Mouse (Mus musculus) liver, adult 2 months (tissue): ENCODE data around the gene Tbc1d16. TPM values are rescaled to one million over a fixed set of nuclear protein-coding genes. Genes with fewer than 3 reads are reported as not detected.

Source experiments
- DNase-seq: peaks from one replicate; pipeline ENCODE4 v3.0.0-alpha.2; 2011; ENCODE audit warnings: low read depth, low spot score; ENCODE audit errors: extremely low read depth
- H3K27ac ChIP-seq: fragments of 200-500 bp; replicated peaks from 2 replicates; pipeline ENCODE4 v1.5.1; 2012; ENCODE audit warnings: low read depth, mild to moderate bottlenecking, control low read depth, inconsistent platforms, low read length; ENCODE audit not compliant: insufficient read depth
- H3K27me3 ChIP-seq: fragments of 200-500 bp; 2 replicates; pipeline ENCODE4 v1.6.1; 2012; ENCODE audit warnings: mild to moderate bottlenecking, moderate library complexity, low read length, inconsistent platforms; ENCODE audit not compliant: control insufficient read depth, insufficient read depth
- H3K36me3 ChIP-seq: fragments of 200-500 bp; 2 replicates; pipeline ENCODE4 v1.6.1; 2012; ENCODE audit warnings: low read length, inconsistent platforms; ENCODE audit not compliant: control insufficient read depth, insufficient read depth
- H3K4me1 ChIP-seq: fragments of 200-500 bp; 2 replicates; pipeline ENCODE4 v1.6.1; 2011; ENCODE audit warnings: low read length; ENCODE audit not compliant: control insufficient read depth, insufficient read depth
- H3K4me3 ChIP-seq: fragments of 200-500 bp; 2 replicates; pipeline ENCODE4 v1.5.1; 2011; ENCODE audit warnings: low read depth, mild to moderate bottlenecking, control low read depth, low read length, moderate library complexity; ENCODE audit not compliant: insufficient read depth
- H3K79me2 ChIP-seq: fragments of 200-500 bp; 2 replicates; pipeline ENCODE4 v1.6.1; 2012; ENCODE audit warnings: inconsistent platforms, mild to moderate bottlenecking, low read length, moderate library complexity; ENCODE audit not compliant: control insufficient read depth, insufficient read depth
- H3K9ac ChIP-seq: fragments of 200-500 bp; 2 replicates; pipeline ENCODE4 v1.6.1; 2012; ENCODE audit warnings: low read depth, mild to moderate bottlenecking, control low read depth, inconsistent platforms, low read length
- CTCF ChIP-seq: fragments of 200-500 bp; IDR thresholded peaks from 2 replicates; pipeline ENCODE4 v1.5.1; 2011; ENCODE audit warnings: low read depth, low read length, control low read depth
- POLR2A ChIP-seq: fragments of 200-500 bp; IDR thresholded peaks from 2 replicates; pipeline ENCODE4 v1.6.1; 2011; ENCODE audit warnings: low read length, control low read depth; ENCODE audit not compliant: insufficient read depth; ENCODE audit errors: extremely low read depth
- WGBS: fragments of 180-500 bp; shearing (Covaris S2); methylation state at CpG from one replicate; pipeline ENCODE4 v1.1.7; 2018; 5-methylcytosine and 5-hydroxymethylcytosine counted together
- polyA plus RNA-seq: library from polyadenylated mRNA; depleted of rRNA; stranded (reverse); fragments of >200 nt; gene quantifications from 2 replicates; pipeline ENCODE4 v1.2.3, GENCODE M21; 2012
- total RNA-seq: library from RNA; depleted of rRNA; stranded (reverse); fragments of >200 nt; gene quantifications from 2 replicates; pipeline ENCODE4 v1.2.3, GENCODE M21; 2014

Tbc1d16 gene
- total and polyA plus RNA-seq, 2 experiments = 4.6 to 9.5 TPM

- TF ChIP-seq CTCF (no peak), POLR2A (no peak)
- peak overlapping the region; percentile 6; the same call in 1 of the 2 replicates for H3K4me3 ChIP-seq
- DNase-seq = no peak
- no peaks in the 10 kb centered on the region for H3K79me2 ChIP-seq
- no peak overlapping the region for H3K27ac ChIP-seq
- peaks cover 5% of the 10 kb centered on the region; the same call in 1 of the 2 replicates for H3K4me1 ChIP-seq
- no peaks in the 10 kb centered on the region for H3K27me3 ChIP-seq
- H3K9ac ChIP-seq = no peak overlapping the region
- H3K36me3 ChIP-seq = no peaks in the 10 kb centered on the region
- WGBS = 77% methylated on average over 9 of the region's 9 CpGs
Measured at GRCm38 (mm10) chr11:119192605-119193004, 35.7 kb downstream of the Tbc1d16 start.

GRCm38 (mm10) chr11:119192176-119192575, 36.1 kb downstream of the Tbc1d16 start:
- no peak for TF ChIP-seq POLR2A
- TF ChIP-seq CTCF = no peak
- H3K9ac ChIP-seq = no peak overlapping the region
- no peaks in the 10 kb centered on the region for H3K79me2 ChIP-seq
- no peaks in the 10 kb centered on the region for H3K36me3 ChIP-seq
- WGBS = 57% methylated on average over 5 of the region's 5 CpGs
- no peaks in the 10 kb centered on the region for H3K27me3 ChIP-seq
- H3K27ac ChIP-seq = 0 out of 2 replicates have a peak overlapping the region, but pooled peaks have one; percentile 13
- DNase-seq = peak; percentile 70
- H3K4me3 ChIP-seq = peak overlapping the region; percentile 6; the same call in 1 of the 2 replicates
- H3K4me1 ChIP-seq = peaks cover 5% of the 10 kb centered on the region

- H3K36me3 ChIP-seq = no peaks in the 10 kb centered on the region
- no peak overlapping the region for H3K4me3 ChIP-seq
- H3K9ac ChIP-seq = no peak overlapping the region
- H3K79me2 ChIP-seq = no peaks in the 10 kb centered on the region
- no peak for DNase-seq
- H3K27me3 ChIP-seq = no peaks in the 10 kb centered on the region
- H3K4me1 ChIP-seq = peaks cover 6% of the 10 kb centered on the region
- H3K27ac ChIP-seq = no peak overlapping the region
- 80% methylated on average over 9 of the region's 9 CpGs for WGBS
- TF ChIP-seq POLR2A (no peak), CTCF (no peak)
Measured at GRCm38 (mm10) chr11:119191606-119192081, 36.7 kb downstream of the Tbc1d16 start.

GRCm38 (mm10) chr11:119190498-119190897, 37.8 kb downstream of the Tbc1d16 start:
- H3K27me3 ChIP-seq = no peaks in the 10 kb centered on the region
- DNase-seq = peak; percentile 56
- 27% methylated on average over 11 of the region's 11 CpGs for WGBS

GRCm38 (mm10) chr11:119189319-119189718, 39.0 kb downstream of the Tbc1d16 start:
- Histone ChIP-seq H3K4me3 (no peak overlapping the region), H3K9ac (no peak overlapping the region), H3K79me2 (no peaks in the 10 kb centered on the region), H3K27me3 (no peaks in the 10 kb centered on the region), H3K4me1 (peaks cover 19% of the 10 kb centered on the region), H3K27ac (no peak overlapping the region), H3K36me3 (no peaks in the 10 kb centered on the region)
- no peak for TF ChIP-seq CTCF
- no peak for TF ChIP-seq POLR2A
- WGBS = 97% methylated on average over 3 of the region's 3 CpGs
- no peak for DNase-seq

More at GRCm38 (mm10) chr11:119190498-119190897, 37.8 kb downstream of the Tbc1d16 start:
- Histone ChIP-seq H3K36me3 (no peaks in the 10 kb centered on the region), H3K4me3 (no peak overlapping the region), H3K9ac (peak overlapping the region; percentile 25; the same call in 1 of the 2 replicates), H3K27ac (no peak overlapping the region), H3K4me1 (peaks cover 9% of the 10 kb centered on the region), H3K79me2 (no peaks in the 10 kb centered on the region)
- TF ChIP-seq CTCF (peak; percentile 95), POLR2A (no peak)

- Histone ChIP-seq H3K4me3 (no peak overlapping the region), H3K27me3 (no peaks in the 10 kb centered on the region), H3K36me3 (no peaks in the 10 kb centered on the region), H3K4me1 (peaks cover 26% of the 10 kb centered on the region), H3K9ac (no peak overlapping the region), H3K27ac (no peak overlapping the region), H3K79me2 (no peaks in the 10 kb centered on the region)
- peak; percentile 79 for DNase-seq
- 23% methylated on average over 6 of the region's 6 CpGs for WGBS
- TF ChIP-seq CTCF = no peak
Measured at GRCm38 (mm10) chr11:119188389-119188788, 39.9 kb downstream of the Tbc1d16 start.
